Mouse (Mus musculus) brain, embryonic 14.5 days (tissue): ENCODE results near the gene Nat8l.

Experiments
- CTCF ChIP-seq: fragments of 200-500 bp; IDR thresholded peaks from 2 replicates; pipeline ENCODE4 v1.5.1; 2012; ENCODE audit warnings: inconsistent platforms, mild to moderate bottlenecking, moderate library complexity, borderline replicate concordance; ENCODE audit not compliant: insufficient read depth, insufficient read length; ENCODE audit errors: extremely low read depth
- POLR2A ChIP-seq: fragments of 200-500 bp; IDR thresholded peaks from 2 replicates; pipeline ENCODE4 v1.6.1; 2012; ENCODE audit warnings: mild to moderate bottlenecking, inconsistent platforms, borderline replicate concordance; ENCODE audit not compliant: poor library complexity, insufficient read depth, insufficient read length, severe bottlenecking; ENCODE audit errors: extremely low read depth

DNA sequence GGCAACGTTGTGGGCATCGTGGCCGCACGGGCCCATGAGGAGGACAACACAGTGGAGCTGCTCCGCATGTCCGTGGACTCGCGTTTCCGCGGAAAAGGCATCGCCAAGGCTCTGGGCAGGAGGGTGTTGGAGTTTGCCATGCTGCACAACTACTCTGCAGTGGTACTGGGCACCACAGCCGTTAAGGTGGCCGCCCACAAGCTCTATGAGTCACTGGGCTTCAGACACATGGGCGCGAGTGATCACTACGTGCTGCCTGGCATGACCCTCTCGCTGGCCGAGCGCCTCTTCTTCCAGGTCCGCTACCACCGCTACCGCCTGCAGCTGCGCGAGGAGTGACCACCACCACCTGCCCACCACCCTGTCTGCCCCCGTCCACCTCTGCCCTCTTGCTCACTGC, 5.0 kb downstream of the Nat8l start:
- no peak for TF ChIP-seq POLR2A
- no peak for TF ChIP-seq CTCF
